Mouse (Mus musculus) ES-Bruce4 (cell line): ENCODE results near the gene Myt1l. TPM values are rescaled to one million over a fixed set of nuclear protein-coding genes. Genes with fewer than 3 reads are reported as not detected.
A peak's percentile ranks its signal among the peaks of the same experiment; 100 is the strongest.

Experiments
- H3K27ac ChIP-seq: 2 replicates; pipeline ENCODE4 v1.5.1; 2012; ENCODE audit warnings: low read length, inconsistent platforms; ENCODE audit not compliant: insufficient read depth
- H3K27me3 ChIP-seq: 2 replicates; pipeline ENCODE4 v1.6.1; 2012; ENCODE audit warnings: mild to moderate bottlenecking, low read length, inconsistent platforms; ENCODE audit not compliant: control insufficient read depth, poor library complexity, insufficient read depth, severe bottlenecking
- H3K36me3 ChIP-seq: 2 replicates; pipeline ENCODE4 v1.6.1; 2012; ENCODE audit warnings: inconsistent platforms, mild to moderate bottlenecking, low read length, moderate library complexity; ENCODE audit not compliant: control insufficient read depth, poor library complexity, insufficient read depth, severe bottlenecking
- H3K4me1 ChIP-seq: one replicate; pipeline ENCODE4 v1.8.1; 2011; ENCODE audit warnings: low read length; ENCODE audit not compliant: control insufficient read depth, insufficient read depth
- H3K4me3 ChIP-seq: 2 replicates; pipeline ENCODE4 v1.5.1; 2011; ENCODE audit warnings: low read depth, mild to moderate bottlenecking, low read length
- H3K9ac ChIP-seq: 2 replicates; pipeline ENCODE4 v1.6.1; 2012; ENCODE audit warnings: low read depth, mild to moderate bottlenecking, inconsistent platforms; ENCODE audit not compliant: poor library complexity, severe bottlenecking
- H3K9me3 ChIP-seq: replicated peaks from 2 replicates; pipeline ENCODE4 v1.6.1; 2012; ENCODE audit warnings: mild to moderate bottlenecking, low read length, inconsistent platforms; ENCODE audit not compliant: control insufficient read depth, poor library complexity, insufficient read depth, severe bottlenecking
- CTCF ChIP-seq: IDR thresholded peaks from one replicate; pipeline ENCODE4 v1.8.1; 2011; ENCODE audit warnings: low read depth, low read length
- EP300 ChIP-seq: IDR thresholded peaks from 2 replicates; pipeline ENCODE4 v1.6.1; 2011; ENCODE audit warnings: low read depth, low read length; ENCODE audit not compliant: insufficient read depth
- POLR2A ChIP-seq: IDR thresholded peaks from one replicate; pipeline ENCODE4 v1.8.1; 2011; ENCODE audit warnings: low read length; ENCODE audit not compliant: insufficient read depth
- polyA plus RNA-seq: library from polyadenylated mRNA; stranded (reverse); fragments of >200 nt; gene quantifications from 2 replicates; pipeline ENCODE4 v1.2.4, GENCODE M21; 2011; ENCODE audit warnings: low read depth; ENCODE audit not compliant: missing spikeins, insufficient read depth, insufficient read length

Myt1l gene
- polyA plus RNA-seq, result not detected in 2 replicates

DNA sequence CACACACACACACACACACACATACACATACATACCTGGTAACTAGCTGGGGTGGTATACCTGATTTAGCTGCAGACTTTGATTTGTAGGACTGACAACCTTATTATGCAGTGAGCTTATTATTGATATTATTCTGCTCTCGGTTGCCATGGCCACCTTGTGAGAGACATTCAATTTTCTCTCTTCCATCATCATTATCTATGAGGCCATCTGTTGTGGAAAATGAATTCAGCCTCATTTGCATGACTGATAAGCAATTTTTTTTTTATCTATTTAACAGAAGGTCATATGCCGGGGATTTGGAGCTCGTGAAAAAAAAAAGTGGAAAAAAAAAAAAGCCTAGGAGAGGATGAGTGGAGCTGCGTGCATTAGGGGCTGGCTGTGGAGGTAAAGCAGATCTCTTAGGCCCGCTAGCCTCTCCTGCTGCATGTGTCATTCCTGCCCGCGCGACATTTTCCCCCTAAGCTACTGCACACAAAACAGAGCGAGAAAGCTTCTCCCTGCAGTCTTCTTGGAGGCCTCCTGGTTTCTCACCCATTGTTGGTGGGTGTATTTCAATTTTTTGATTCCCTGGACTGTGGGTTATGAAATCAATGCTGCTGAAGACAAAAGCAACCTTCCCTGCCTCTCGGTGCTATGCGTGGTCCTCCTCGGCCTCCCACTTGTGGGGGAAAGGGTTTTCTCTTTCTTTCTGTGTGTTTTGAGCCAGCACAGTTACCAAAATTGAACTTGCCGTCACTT is at the start of gene Myt1l:
Gene Myt1l, plus strand, starts transcription at position 354 of the 741 bp plus-strand sequence.
- Histone ChIP-seq H3K4me1 (no peaks in the 10 kb centered on the region), H3K27ac (no peak within 1 kb of the TSS), H3K4me3 (peak within 1 kb of the TSS; percentile 12), H3K27me3 (no peaks in the 10 kb centered on the region), H3K9ac (no peak within 1 kb of the TSS), H3K36me3 (no peaks in the 10 kb centered on the region), H3K9me3 (no peaks in the 10 kb centered on the region)
- TF ChIP-seq EP300 (no peak), CTCF (no peak), POLR2A (no peak)

DNA sequence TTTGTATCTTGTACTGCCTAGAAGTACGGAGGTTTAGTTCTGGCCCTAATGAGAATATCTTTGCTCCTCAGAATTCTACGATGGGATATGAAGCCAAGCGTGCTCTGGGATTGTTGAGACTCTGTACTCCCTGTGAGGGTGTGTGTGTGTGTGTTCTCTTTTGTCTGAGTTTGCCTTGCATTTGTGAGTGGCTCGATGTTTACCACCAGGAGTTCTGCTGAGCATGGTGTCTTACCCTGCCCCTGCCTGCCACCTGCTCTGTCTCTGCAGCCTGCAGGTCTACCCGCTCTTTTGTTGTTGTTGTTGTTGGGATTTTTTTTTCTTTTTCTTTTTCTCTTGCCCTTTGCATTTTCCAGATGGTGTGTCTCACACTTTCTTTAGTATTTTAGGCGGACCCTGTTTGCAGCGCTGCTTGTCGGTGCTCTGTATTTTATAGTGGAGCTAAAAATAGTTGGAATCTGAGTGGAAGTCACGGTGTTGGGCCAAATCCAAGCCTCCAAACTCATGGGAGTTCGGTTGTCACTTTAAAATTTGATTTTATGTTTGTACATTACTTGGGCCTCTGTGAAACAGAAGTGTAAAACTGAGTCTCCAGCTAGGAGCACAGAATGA is 41.7 kb upstream of the Myt1l start:
- Histone ChIP-seq H3K36me3 (no peaks in the 10 kb centered on the region), H3K4me3 (no peak overlapping the region), H3K27me3 (no peaks in the 10 kb centered on the region), H3K27ac (no peak overlapping the region), H3K9me3 (0 out of 2 replicates have a peak, but pooled peaks cover 2% of the 10 kb centered on the region), H3K9ac (no peak overlapping the region), H3K4me1 (no peaks in the 10 kb centered on the region)
- TF ChIP-seq EP300 (no peak), POLR2A (no peak), CTCF (no peak)

DNA sequence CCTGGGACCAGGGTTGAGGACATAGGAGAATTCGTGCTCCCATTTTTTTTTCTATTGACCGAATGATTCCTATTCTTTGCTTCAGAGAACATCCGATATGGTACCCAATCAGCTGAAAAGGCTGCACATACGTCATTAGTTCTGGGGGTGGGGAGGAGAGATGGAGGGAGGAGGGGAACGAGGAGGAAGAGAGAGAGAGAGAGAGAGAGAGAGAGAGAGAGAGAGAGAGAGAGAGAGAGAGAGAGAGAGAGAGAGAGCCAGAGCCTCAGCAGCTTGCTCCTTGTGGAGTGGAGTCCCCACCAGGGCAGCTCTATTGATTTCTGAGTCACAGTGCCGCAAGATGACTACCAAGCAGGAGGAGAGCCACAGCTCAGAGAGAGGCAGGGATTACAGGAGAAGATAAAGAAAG is 1.9 kb upstream of the Myt1l start:
- Histone ChIP-seq H3K9ac (no peak overlapping the region), H3K4me3 (no peak overlapping the region)

DNA sequence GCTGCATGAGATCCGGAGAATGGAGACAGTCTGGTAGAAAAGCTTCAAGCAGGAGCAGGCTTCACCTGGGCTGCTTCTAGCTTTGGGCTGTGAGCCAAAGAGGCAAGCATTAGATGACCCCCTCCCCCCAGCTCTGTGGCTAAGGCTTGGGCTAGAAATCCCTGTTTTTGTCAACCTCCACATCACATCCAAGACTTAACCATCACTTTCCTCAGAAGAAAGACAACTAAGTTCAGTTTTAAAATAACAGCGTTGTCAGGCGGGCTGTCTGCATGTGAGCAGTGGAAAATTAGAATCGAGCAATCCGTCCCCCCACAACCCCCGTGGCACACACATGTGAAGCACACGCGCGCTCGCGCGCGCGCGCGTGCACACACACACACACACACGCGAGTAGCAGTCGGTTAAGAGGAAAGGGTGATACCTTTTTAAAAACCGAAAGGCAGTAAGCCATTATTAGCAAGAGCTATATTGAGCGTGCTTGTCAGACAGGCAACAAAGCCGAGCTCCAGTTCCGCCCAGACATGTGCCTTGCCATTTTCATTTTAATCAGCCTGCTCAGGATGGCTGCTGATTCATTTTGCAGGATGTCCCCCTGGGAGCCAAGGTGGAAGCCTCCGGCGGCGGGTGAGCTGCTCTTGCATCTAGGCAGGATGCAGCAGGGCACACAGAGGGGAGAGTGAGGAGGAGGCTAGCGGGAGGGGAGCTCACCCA is 979 bp upstream of the Myt1l start:
- no peak overlapping the region for H3K27ac ChIP-seq
- no peaks in the 10 kb centered on the region for H3K36me3 ChIP-seq
- no peaks in the 10 kb centered on the region for H3K27me3 ChIP-seq
- peak overlapping the region; percentile 12 for H3K4me3 ChIP-seq
- no peaks in the 10 kb centered on the region for H3K9me3 ChIP-seq
- no peak for TF ChIP-seq EP300
- TF ChIP-seq CTCF, result no peak
- TF ChIP-seq POLR2A, result no peak
- H3K9ac ChIP-seq, result no peak overlapping the region
- no peaks in the 10 kb centered on the region for H3K4me1 ChIP-seq

More for the DNA sequence above, 1.9 kb upstream of the Myt1l start:
- no peaks in the 10 kb centered on the region for H3K36me3 ChIP-seq
- H3K27ac ChIP-seq, result no peak overlapping the region
- TF ChIP-seq EP300 (no peak), CTCF (no peak), POLR2A (no peak)
- H3K27me3 ChIP-seq, result no peaks in the 10 kb centered on the region
- no peaks in the 10 kb centered on the region for H3K4me1 ChIP-seq
- H3K9me3 ChIP-seq, result no peaks in the 10 kb centered on the region

DNA sequence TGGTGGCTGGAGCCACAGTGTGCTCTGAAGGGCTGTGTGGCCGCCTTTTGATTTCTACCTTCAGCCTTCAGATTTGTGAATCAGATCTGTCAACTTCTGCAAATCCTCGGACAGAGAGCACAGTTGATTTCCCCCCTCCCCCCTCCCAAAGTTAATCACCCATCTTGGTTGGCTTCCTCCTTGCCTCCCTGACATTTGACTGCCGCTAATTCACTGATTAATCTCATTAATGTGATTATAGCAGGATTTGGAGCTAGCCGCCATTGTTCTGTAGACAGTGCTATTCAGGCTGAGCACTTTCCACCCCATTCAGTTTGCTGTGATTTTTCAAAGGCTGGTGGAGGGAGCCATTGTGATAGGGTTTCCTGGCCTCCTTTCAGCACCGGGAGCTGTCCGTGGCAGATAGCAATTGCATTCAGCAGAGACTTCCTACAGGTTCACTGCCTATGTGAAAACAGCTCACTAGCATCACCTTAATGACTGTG is 2.1 kb downstream of the Myt1l start:
- no peak for TF ChIP-seq POLR2A
- no peak for TF ChIP-seq CTCF
- no peak for TF ChIP-seq EP300
- H3K9ac ChIP-seq, result no peak overlapping the region
- no peaks in the 10 kb centered on the region for H3K36me3 ChIP-seq
- H3K4me3 ChIP-seq, result no peak overlapping the region
- H3K4me1 ChIP-seq, result no peaks in the 10 kb centered on the region
- H3K27me3 ChIP-seq, result no peaks in the 10 kb centered on the region
- H3K27ac ChIP-seq, result no peak overlapping the region
- H3K9me3 ChIP-seq, result no peaks in the 10 kb centered on the region

DNA sequence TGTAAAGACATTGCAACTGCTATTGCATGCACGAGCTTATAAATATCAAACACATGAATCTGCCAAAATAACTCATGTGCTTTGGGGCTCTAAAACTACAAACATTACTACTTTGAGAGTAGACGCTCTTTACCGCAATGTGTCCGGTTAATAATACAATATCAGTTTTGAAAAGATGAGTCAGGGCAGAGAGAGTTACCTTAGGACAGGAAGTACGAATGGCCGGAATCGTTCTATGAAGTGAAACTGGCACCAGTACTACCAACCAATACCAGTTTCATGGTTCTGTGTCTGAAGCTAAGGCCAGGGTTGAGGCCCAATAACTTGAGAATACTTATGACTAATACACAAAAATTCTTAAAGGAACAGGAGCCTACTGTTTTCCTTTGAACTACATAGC is 2.6 kb downstream of the Myt1l start:
- no peak overlapping the region for H3K4me3 ChIP-seq
- H3K27ac ChIP-seq, result no peak overlapping the region
- H3K9me3 ChIP-seq, result no peaks in the 10 kb centered on the region
- H3K9ac ChIP-seq, result no peak overlapping the region
- H3K4me1 ChIP-seq, result no peaks in the 10 kb centered on the region
- H3K27me3 ChIP-seq, result no peaks in the 10 kb centered on the region
- no peak for TF ChIP-seq POLR2A
- TF ChIP-seq CTCF, result no peak
- H3K36me3 ChIP-seq, result no peaks in the 10 kb centered on the region
